Mouse (Mus musculus) pancreas, adult 10 weeks (tissue): ENCODE results near the gene 3830406C13Rik. TPM values are rescaled to one million over a fixed set of nuclear protein-coding genes. Genes with fewer than 3 reads are reported as not detected.

Experiments
- polyA plus RNA-seq: library from polyadenylated mRNA; stranded (reverse); fragments of 350-450 nt; fragmentation: Illumina TruSeq; extraction: RNeasy Lipid Tissue Mini Kit (QIAGEN cat#74804); gene quantifications from one replicate; pipeline ENCODE4 v1.2.3, GENCODE M21; 2015; ENCODE audit warnings: low read depth, low replicate concordance; ENCODE audit not compliant: insufficient read depth

3830406C13Rik gene
- 7.8 TPM for polyA plus RNA-seq

GRCm38 (mm10) chr14:12284141-12284912 is at the start of gene 3830406C13Rik:
3830406C13Rik (plus strand) TSS chr14:12284173.

GRCm38 (mm10) chr14:12283641-12284040 is 332 bp upstream of the 3830406C13Rik start, which contains the start of gene Gm49355:
Gm49355 (plus strand) TSS chr14:12283976.

GRCm38 (mm10) chr14:12348089-12348488 is 64.1 kb downstream of the 3830406C13Rik start, which contains the start of gene Fezf2:
Fezf2 (minus strand) TSS chr14:12348189.

Other genes starting within 250 kb of the 3830406C13Rik start
- gene Gm49355, start 197 bp upstream of the 3830406C13Rik start, polyA plus RNA-seq: not detected
- not detected for gene Fezf2, start 64.0 kb downstream of the 3830406C13Rik start, polyA plus RNA-seq